Comparison of ENCODE assay signal across 8 mouse cellular contexts in genomic region chr16:45844049-45844780, GRCm38 (mm10).
DNase-seq lines count a peak whose midpoint lies in the region; ATAC-seq and TF ChIP-seq lines count a peak whose summit lies in the region.

No protein-coding gene starts in this region.

- 0 out of 2 replicates have a peak, but pooled peaks cover 3% of the 10 kb centered on the region for H3K27me3 ChIP-seq in forebrain, embryonic 15.5 days
- peaks cover 25% of the 10 kb centered on the region for H3K27me3 ChIP-seq in liver, embryonic 14.5 days (ENCODE audit: control insufficient read depth, insufficient read depth, low read length)
- H3K27me3 ChIP-seq in neural tube, embryonic 11.5 days (ENCODE audit: control insufficient read depth, insufficient read depth, low read length), result 0 out of 2 replicates have a peak, but pooled peaks cover 3% of the 10 kb centered on the region

- intact Hi-C loops in heart, postnatal 10 days (cut with DNase I), result loop anchor here (1.0 to 5.0 kb wide), 5 partner anchors 27 to 653 kb away; partner anchors contain the start of gene Nectin3

- H3K4me1 ChIP-seq in forebrain, embryonic 15.5 days, result peaks cover 15% of the 10 kb centered on the region
- H3K4me1 ChIP-seq in liver, embryonic 14.5 days (replicated peaks; ENCODE audit: control insufficient read depth in 2 of 2, insufficient read depth in 2 of 2, low read length in 1 of 2), result no peaks in the 10 kb centered on the region
- H3K4me1 ChIP-seq in neural tube, embryonic 11.5 days (ENCODE audit: control insufficient read depth, insufficient read depth, low read length), result peaks cover 7% of the 10 kb centered on the region

- H3K9me3 ChIP-seq in forebrain, embryonic 15.5 days, result no peaks in the 10 kb centered on the region
- no peaks in the 10 kb centered on the region for H3K9me3 ChIP-seq in liver, embryonic 14.5 days (ENCODE audit: control insufficient read depth, low read length)
- no peaks in the 10 kb centered on the region for H3K9me3 ChIP-seq in neural tube, embryonic 11.5 days (ENCODE audit: control insufficient read depth, low read length)

- TF ChIP-seq EP300 in liver, embryonic 14.5 days (IDR thresholded peaks at IDR 0.05; ENCODE audit: low read depth), result no peak

- peak overlapping the region; percentile 99 for H3K4me2 ChIP-seq in forebrain, embryonic 15.5 days (replicated peaks)
- peak overlapping the region; percentile 48 for H3K4me2 ChIP-seq in liver, embryonic 14.5 days (ENCODE audit: low read depth)
- H3K4me2 ChIP-seq in neural tube, embryonic 11.5 days (ENCODE audit: low read depth), result peak overlapping the region; percentile 81

- peak overlapping the region; percentile 72 for H3K9ac ChIP-seq in forebrain, embryonic 15.5 days (replicated peaks)
- no peak overlapping the region for H3K9ac ChIP-seq in liver, embryonic 14.5 days (replicated peaks)
- peak overlapping the region; percentile 62 for H3K9ac ChIP-seq in neural tube, embryonic 11.5 days (ENCODE audit: low read length)

- H3K4me3 ChIP-seq in forebrain, embryonic 15.5 days, result peak overlapping the region; percentile 59
- H3K4me3 ChIP-seq in liver, embryonic 14.5 days (ENCODE audit: insufficient read depth in 1 of 2, low read depth in 2 of 2, low read length in 2 of 2), result peak overlapping the region; percentile 33 to 72
- H3K4me3 ChIP-seq in neural tube, embryonic 11.5 days (ENCODE audit: low read depth, low read length), result peak overlapping the region; percentile 61

- ATAC-seq in CD4-positive, CD25-positive, alpha-beta regulatory T cell, adult 4 months, result peak; percentile 76
- ATAC-seq in cerebellum, adult (ENCODE audit: insufficient number of reproducible peaks, low FRiP score, low TSS enrichment), result peak; percentile 76
- ATAC-seq in forebrain, embryonic 15.5 days (replicated peaks), result peak; percentile 95
- peak; percentile 73 for ATAC-seq in liver, embryonic 14.5 days (ENCODE audit: insufficient read depth)
- peak; percentile 95 for ATAC-seq in neural tube, embryonic 11.5 days (ENCODE audit: insufficient read depth, low FRiP score, low TSS enrichment)

- under 1% methylated on average over 44 of the region's 45 CpGs for whole genome bisulfite sequencing in forebrain, embryonic 15.5 days
- WGBS in liver, embryonic 14.5 days (ENCODE audit: insufficient replicate concordance), result 1% methylated on average over 43 of the region's 45 CpGs
- under 1% methylated on average over 41 of the region's 45 CpGs for WGBS in neural tube, embryonic 11.5 days

- H3K36me3 ChIP-seq in forebrain, embryonic 15.5 days, result no peaks in the 10 kb centered on the region
- no peaks in the 10 kb centered on the region for H3K36me3 ChIP-seq in liver, embryonic 14.5 days (replicated peaks; ENCODE audit: control insufficient read depth, insufficient read depth, low read depth)
- no peaks in the 10 kb centered on the region for H3K36me3 ChIP-seq in neural tube, embryonic 11.5 days (ENCODE audit: control insufficient read depth, insufficient read depth, low read length)

- peak; percentile 89 to 93 for DNase-seq in heart, postnatal 10 days
- DNase-seq in kidney, postnatal 36 days, result peak; percentile 90 to 93
- DNase-seq in liver, embryonic 14.5 days (ENCODE audit: low read depth in 3 of 3, low spot score in 3 of 3), result peak in 1 of 3 experiments; percentile 5
- DNase-seq in neural tube, embryonic 11.5 days (ENCODE audit: low spot score), result peak; percentile 88
- peak; percentile 15 to 21 for DNase-seq in thymus, adult 18-20 months

- H3K27ac ChIP-seq in forebrain, embryonic 15.5 days (replicated peaks), result 0 out of 2 replicates have a peak overlapping the region, but pooled peaks have one; percentile 11
- H3K27ac ChIP-seq in liver, embryonic 14.5 days, result no peak overlapping the region
- H3K27ac ChIP-seq in neural tube, embryonic 11.5 days (ENCODE audit: low read depth, low read length), result 0 out of 2 replicates have a peak overlapping the region, but pooled peaks have one; percentile 20

- TF ChIP-seq CTCF in liver, embryonic 14.5 days (IDR thresholded peaks at IDR 0.05; ENCODE audit: low read depth), result peak; percentile 50

Comparison
In these comparisons a context has a peak if more than half of its experiments do, and no peak if none do; other contexts are left out.
1. H3K4me2 ChIP-seq: peak in every context shown above with its lines; median percentile 99 in forebrain, embryonic 15.5 days; 81 in neural tube, embryonic 11.5 days; 48 in liver, embryonic 14.5 days.